Mouse (Mus musculus) thymus, postnatal 14 days (tissue): ENCODE measurements at regions not wholly inside any gene's neighbourhood (a gene's known extent, or its start where the extent isn't known, plus 50 kb on each side); places are given as distances from the start of the nearest gene placed in this dataset.

ENCODE experiments used
- DNase-seq: peaks from one replicate; pipeline ENCODE4 v3.0.0; 2021

DNA sequence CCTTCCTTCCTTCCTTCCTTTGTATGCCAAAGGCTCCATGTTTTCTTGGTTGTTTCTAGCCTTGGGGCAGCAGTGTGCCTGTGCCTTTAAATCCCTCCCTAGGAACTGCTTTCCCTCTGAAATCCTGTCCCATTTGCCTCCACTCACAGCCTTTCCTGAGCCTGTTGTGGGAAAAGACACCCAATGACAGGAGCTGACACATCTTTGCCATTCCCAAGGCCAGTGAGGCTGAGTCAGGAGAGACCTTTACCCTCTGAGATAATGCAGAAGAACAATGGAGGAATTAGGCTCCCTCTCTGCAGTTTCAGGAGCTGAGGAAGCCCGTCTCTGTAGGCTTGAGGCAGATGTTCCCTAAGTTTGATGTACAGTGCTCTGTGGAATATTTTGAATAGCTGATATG is 480.2 kb downstream of the Rnf144b start:
- DNase-seq = no peak

DNA sequence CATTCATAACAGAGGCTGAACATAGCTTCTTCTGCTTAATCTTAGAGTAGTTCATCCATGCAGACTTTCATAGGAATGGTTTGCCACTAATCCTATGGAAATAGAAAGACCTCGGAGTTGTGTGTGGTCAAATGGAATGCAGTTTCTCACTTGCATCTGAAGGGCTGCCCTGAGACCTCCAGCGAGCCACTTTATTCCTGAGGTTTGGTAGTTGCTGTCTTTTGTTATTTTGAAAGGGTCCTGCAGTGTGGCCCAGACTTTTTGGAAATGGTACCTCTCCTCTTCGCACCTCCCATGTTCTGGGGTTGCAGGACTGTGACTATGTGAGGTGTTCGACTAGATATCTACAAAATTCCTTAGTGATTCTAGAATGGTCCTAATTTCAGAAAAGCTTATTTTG is 489.0 kb downstream of the Rnf144b start:
- no peak for DNase-seq

DNA sequence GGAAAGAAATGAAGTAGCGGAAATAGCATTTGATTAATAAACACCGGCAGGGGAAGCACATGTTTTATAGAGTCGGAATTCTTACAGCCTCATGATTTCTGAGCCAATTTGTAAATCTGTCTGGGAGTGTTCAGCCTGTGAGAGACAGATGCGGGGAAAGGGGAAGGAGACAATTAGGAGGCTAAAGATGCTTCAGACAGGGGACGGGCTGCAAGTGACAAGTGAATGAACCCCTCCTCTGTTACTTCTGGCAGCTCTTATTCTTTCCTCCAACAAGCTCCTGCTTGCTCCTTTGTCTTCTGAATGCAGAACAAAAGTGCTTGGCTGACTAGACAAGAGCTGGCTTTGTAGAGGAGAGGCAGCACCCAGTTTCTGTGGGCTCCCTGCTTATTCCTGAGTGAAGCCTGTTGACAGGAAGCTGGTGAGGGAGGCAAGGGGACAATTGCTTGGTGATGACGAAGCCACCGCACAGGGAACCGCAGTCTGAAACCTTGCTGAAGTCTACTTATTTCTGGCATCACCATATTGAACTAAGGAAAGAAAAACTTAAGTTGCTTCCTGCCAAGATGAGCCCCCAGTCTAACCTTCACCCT is 514.2 kb downstream of the Rnf144b start:
- no peak for DNase-seq

DNA sequence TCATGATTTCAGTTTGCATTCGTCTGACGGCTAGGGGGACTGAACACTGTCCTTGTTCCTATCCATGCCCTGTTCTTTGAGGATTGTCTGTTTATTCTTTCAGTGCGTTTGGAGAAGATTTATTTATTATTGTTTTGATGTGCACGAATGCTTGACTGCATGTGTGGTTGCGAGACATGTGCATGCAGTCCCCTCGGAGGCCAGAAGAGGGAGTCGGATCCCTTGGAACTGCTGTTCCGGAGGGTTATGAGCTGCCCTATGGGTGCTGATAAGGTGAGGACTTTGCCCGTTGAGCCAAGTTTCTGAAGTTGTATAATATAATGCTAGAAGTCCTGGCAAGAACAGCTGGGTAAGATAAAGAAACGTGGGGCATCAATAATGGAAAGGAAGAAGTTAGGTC is 519.9 kb downstream of the Rnf144b start:
- no peak for DNase-seq

DNA sequence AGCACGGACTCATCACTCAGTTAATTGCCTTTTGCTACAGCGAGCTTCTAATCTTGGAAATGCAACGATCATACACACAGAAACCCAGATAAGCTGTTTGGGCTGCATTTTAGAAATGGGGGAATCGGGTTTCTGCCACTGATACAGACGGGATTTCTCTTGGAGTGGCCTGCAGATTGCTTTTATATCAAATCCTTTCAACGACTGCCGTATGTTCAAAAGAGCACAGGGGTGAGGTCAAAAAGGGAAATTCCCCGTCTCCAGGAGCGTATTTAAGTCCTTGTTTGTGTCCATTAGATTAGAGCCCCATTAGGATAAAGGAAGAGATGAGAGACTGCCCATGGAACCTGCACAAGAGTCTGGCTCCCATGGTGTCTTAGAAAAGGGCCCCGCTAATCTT is 522.6 kb downstream of the Rnf144b start:
- DNase-seq = no peak

DNA sequence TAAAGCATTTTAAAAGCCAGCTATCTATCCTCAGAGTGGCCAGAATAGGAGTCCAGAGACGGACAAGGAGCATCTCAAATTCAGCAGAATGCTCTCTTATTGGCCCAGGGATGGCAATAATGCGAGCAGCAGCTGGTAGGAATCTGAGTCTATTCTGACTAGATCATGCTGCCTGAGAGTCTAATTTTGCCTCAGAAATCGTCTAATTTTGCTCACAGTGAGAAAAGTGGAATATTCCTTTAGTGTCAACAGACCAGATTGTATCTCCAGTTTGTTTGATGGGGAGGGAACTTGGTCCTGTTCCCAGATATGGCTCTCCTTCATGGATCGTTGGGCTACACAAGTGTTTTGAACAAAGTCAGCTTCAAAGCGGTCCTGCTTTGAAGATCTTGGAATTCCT is 525.2 kb downstream of the Rnf144b start:
- no peak for DNase-seq

DNA sequence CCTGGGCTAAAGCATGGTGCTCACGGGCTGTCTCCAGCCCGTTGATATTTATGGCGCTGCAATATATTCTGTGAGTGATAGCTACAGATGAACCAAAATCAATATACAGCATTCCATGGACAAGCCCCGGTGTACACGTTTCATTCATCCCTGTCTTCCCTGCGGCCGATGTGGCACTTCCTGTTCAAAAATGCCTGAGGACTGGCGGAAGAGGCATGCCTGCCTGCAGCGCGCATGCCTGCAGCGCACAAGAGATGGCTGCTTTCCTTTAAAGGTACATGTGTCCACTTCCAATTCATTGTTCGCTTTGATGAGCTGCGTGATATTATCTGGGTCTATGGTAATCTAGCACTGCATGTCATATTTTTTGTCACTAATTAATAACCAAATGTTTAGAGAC is 527.6 kb downstream of the Rnf144b start:
- DNase-seq = no peak

DNA sequence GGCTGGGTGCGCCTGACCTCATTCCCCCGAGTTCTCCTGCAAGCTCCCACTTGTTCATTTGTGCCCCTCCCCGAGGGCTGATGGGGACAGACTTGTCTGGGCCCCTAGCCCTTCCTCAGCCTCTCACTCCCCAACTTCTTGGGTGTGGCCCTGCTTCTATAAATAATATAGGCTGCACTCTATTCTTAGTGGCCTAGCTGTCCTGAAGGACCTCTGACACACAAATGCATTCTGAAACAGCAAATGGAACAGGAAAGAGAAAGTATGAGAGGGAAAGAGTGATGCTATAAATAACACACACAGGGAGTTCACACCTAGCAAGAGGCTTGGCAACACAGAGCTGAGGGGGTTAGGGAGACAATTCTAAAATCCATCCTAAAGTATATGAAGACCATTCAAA is 544.0 kb downstream of the Rnf144b start:
- no peak for DNase-seq

DNA sequence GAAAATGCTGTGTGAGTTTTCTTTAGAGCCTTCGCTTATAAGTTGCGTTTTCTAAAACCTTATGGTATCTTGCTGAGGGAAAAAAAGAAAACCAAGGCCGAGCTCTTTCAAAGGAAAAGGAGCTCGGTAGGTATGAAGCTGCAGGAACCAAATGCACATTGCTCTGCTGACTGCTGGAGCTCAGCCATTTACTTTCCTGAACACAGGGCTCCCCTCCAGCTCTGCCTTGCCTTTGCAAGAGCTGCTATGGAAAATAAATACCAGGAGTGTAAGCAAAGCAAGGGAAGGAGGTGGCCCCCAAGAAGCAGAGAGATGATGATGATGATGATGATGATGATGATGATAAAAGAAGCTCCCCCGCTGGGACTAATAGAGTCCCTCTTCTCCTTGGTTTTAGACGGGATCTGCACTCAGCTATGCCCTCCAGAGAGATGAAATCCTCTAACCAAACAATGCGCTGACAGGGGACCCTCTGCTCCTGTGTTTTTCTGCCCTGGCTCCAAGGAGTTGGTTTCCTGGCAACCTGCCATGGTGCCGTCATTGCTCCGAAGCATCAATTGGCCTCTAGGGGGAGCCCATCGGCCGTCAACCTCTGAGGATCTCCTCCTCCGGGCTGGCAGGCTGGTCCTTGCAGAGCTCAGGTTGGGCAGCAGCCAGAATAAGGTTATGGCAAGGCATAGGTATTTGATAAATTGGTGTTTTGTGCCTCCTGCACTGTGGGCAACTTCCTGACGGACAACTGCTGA is 544.7 kb downstream of the Rnf144b start:
- peak; percentile 29 for DNase-seq

DNA sequence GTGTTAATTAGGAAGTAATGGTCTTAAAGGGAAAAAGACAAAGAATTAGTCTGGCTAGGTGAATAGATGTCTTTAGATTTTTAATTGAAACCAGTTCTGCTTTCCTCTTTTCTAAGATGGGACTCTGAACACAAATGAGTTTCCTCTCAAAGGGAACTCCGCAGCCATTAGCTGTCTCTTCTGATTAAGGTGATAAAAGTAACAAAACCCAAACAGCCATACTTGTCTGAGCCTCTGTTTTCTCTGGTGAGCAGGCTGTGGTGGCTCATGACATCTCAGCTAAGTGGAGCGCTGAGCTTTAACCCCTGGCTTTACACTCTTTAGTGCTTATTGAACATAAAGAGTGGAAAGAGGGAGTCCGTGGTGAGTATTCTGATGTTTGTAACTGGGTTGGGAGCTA is 565.7 kb downstream of the Rnf144b start:
- no peak for DNase-seq

DNA sequence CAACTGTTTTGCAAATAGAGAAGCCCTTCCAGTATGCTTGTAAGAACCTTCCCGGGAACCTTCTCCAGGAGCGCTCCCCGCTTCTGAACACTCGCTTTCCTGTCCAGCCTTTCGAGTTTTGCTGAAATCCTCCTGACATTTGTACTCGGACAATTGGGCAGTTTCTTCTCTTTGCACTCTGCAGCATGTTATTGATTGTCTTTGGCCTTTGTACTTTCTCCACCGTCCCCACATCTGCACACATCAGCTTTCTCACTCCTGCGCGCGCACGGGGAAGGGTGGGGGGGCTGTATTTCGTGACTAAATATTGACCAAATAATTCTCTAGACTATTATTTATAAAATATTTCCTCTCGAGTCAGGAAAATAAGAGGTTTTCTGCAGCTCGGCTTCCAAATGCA is 567.2 kb upstream of the Id4 start:
- DNase-seq = no peak

DNA sequence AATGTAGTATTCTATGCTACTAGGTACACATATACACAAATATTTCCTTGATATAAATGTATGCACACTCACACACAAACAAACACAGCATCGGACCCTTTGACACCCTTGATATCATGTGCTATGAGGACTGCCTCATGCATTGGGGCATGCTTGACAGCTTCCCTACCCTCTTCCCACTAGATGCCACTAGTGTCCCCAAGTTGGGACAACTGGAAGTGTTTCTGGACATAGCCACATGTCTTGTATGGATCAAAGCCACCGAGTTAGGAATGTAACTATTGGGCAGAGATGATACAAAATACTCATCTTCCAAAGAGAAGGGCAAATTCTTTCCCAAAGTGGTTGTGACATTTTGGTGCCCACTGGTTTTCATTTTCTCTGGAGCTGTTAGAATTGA is 565.2 kb upstream of the Id4 start:
- no peak for DNase-seq

DNA sequence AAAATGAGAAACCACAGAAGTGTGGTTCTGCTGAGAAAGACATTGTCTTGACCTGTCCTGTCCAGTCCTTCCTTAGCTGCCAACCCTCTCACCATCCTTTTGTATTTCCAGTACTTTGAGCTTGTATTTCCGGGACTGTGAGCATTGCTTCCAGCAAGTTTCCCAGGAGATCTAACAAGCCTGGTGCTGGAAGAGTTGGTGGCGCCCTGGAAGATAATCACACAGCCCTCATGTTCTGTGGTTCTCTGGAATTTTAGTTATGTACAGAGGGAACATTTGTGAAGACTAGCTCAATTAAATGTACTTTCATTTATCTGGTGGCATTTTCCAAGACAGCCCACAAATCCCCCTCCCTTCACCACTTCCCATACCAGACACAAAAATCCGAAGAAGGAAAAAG is 560.5 kb upstream of the Id4 start:
- no peak for DNase-seq

DNA sequence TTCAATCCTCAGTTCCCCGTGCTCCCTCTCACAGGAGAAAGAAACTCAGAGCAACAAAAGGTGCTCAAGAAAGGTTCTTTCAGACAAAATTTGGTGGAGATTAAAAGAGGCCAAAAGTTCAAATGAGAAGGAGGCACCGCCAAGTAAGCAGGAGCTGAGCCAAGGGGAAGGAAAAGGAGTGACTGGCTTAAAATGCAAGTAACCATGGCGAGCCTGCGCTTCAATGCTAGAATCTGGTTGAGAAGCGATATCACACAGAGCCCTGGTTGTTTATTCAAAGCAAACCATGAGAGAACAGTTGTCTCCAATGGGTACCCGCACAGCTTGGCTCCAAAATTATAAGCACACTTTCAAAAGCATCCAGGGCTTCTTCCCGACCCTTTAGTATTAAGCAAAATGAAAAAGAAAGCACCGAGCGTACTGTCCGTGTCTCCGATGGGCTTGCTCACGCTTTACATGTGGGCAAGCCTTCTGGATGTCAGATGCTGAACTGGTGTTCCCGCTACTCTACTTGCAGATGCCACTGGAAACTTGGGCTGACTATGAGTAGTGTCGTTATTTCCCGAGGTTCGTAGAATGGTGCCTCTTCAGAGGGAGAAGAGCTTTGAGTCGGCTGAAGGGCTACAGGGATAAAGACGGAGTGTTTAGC is 552.9 kb upstream of the Id4 start:
- no peak for DNase-seq

DNA sequence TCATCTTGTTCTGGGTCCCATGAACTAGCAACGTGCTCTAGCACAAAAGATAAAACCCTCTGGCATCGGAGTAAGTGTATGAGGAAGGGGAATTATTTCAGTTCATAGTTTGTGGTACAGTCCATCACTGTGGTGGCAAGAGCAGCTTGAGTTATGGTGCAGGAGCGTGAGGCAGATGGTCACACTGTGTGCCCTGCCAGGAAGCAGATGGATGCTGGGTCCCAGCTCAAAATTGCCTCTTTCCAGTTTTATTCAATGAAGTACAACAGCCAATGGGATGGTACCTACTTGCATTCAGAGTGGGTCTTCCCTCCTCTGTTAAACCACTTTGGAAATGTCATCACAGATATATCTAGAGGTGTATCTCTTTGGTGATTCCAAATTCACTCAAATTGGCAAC is 551.7 kb upstream of the Id4 start:
- DNase-seq = no peak

DNA sequence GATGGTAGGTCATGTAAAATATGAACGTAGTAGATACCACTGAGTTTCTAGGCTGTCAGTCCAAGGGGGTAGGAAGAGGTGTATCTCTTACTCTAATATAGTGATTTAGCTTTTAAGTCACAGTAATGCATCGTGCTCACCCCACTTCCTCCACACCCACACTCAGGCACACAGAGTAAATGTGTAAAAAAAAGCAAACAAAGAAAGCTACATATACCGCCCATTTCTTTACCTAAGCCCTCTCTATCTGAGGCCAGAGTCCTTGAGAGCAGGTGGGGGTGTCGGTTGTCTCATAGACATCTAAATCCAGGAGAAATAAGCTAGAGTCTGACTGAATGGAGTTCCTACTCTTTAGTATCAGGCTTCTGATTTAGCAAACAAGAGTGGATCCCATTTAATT is 548.5 kb upstream of the Id4 start:
- DNase-seq = no peak

DNA sequence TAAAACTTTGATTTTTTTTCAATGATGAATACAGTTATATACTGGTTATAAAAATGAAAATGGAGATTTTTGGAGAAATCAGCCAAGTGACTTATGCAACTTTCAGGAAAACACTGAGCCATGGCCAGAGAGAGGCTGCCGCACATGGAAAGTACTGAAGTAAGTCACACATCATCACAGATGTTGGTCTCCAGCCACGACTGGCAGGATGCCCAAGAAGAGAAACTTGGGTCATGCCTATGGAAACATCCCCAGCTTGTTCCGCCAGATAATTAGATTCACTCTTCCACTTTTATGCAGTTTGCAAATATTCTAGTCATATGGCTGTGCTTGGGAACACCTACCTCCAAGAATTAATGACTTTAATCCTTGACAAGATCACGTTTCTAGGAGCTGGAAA is 544.8 kb upstream of the Id4 start:
- no peak for DNase-seq

DNA sequence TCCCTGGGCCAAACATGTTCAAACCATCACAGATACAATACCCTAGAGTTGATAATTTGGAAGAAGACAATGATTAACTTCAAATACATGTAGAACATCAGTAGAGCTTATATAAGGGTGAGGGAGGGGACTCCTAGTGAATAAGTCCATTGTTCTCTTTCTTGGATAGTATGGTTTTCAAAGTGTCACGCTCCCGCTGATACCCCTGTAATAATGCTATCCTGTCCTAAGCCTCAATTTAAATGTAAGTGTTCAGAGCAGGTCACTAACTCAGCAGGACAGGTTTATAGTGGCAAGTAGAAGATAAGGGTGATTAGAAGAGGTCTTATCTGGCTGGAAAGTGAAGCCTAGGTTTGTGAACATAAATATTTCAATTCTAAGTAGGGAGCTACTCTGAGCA is 540.4 kb upstream of the Id4 start:
- no peak for DNase-seq

DNA sequence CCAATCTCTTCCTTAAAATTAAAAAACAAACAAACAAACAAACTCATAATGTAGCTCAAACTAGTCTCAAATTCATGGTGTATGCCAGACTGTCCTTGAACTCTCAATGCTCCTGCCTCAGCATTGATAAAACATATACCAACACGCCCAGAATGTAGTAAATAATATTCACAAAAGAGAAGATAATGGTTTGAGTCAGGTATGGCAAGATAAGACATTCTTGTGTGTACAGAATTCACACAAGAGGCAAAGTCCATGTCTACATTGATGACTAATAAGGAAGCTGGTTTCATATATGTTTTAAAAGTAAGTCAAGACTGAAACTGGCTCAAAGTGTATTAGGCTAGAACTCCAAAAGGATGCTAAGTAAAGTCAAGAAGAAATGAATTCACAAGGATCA is 526.6 kb upstream of the Id4 start:
- no peak for DNase-seq

DNA sequence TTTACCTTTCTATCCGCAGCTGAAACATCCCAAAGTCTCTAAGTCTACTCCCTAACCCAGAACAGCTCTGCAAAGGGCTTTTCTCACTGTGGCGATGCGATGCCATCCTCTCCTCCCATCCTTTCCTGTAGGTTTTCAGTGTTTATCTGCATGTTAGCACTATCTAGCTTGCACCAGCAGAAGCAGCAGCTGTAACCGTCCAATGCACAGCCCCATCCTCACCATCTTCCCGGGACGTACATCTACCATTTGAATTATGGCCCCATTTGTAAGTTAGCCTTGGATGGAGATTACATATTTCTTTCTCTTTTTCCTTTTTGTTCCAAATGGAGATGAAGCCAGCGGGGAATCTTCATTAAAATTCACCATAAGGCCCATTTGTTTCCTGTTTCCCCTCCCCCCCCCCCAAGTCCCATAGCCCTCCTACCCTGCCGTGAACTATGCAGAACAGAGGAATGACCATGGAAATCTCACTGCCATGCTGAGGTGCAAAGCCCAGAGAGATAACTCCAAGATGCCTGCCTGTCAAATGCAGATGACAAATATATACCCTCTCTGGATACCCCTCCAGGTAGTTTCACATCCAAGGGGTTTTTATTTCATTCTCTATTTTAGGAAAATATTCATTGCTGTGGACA is 525.5 kb upstream of the Id4 start:
- DNase-seq = no peak

DNA sequence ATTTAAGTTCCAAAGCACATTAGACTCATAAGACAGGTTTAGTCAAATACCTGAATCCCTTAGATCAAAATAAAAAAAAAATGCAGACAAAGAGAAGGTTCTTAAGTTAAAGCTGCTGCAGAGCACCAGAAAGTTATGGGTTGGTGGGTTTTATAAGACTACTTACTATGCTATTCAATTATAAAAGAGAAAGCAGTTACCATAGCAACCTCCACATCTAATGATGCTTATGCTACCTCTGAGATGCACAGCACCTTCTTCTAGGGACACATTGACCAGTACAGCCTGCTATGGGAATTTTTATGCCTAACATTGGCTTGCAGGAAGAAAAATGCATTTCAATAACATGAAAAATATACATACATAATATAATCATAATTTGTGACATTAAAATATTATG is 512.1 kb upstream of the Id4 start:
- DNase-seq = no peak

DNA sequence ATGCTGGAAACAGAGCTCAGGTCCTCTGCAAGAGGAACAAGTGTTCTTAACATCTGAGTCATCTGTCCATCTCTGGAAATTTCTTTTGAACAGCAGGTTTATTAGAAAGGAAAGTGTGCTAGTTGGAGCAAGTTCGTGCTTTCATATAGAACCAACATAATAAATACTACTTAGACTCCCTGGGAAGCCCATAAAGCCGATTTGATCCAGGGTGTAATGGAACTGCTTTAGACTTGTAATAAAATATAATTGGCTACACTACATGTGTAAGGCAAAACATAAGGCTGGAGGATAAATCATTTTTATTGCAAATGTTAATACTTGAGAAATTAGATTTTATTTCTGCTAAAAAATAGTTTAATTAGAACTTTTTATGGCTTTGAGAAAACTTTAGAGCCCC is 510.0 kb upstream of the Id4 start:
- no peak for DNase-seq

DNA sequence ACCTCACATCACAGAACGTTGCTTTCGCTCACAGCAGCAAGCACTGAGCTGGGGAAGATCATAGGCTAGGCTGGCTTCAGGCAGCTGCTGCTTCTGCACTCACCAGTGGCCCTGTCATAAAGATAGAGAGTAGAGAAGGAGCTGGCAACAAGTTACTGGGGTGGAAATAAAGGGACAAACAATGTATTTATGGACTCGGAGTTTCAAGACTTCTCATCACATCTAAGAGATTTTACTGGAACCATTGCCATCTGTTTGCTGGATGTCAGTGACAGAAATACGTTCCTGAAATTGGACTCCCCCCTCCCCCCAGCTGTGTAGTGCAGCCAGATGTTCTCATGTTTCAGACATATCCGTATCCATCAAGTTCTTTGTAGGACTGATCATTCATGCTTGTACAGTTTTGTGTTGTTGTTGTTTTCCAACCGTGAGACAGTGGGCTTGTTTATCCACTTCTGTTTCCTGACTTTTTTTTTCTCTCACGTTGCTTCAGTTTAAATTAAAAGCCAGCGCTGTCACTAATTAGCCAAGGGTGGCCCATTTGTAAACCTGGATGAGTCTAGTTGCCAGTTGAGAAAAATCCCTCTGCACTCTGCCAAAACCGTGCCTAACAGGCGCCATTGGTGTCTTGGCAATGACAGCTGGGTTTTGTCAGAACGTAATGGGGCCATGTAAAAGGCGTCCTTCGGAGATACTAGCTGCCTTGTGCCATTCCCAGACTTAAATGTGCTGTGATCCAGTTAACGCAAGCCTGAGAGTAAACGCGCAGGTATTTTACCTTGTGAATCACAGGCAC is 496.0 kb upstream of the Id4 start:
- no peak for DNase-seq
